Mouse (Mus musculus) kidney, adult 2 months (tissue): ENCODE results near the gene Cxcr2. TPM values are rescaled to one million over a fixed set of nuclear protein-coding genes. Genes with fewer than 3 reads are reported as not detected.

ENCODE experiments used
- DNase-seq: peaks from one replicate; pipeline ENCODE4 v3.0.0; 2021
- H3K27ac ChIP-seq: fragments of 200-500 bp; 2 replicates; pipeline ENCODE4 v1.5.1; 2012; ENCODE audit warnings: low read depth, low read length, control low read depth, inconsistent platforms; ENCODE audit not compliant: insufficient read depth
- H3K27me3 ChIP-seq: fragments of 200-500 bp; replicated peaks from 2 replicates; pipeline ENCODE4 v1.6.1; 2012; ENCODE audit warnings: mild to moderate bottlenecking, moderate library complexity, low read length, inconsistent platforms; ENCODE audit not compliant: control insufficient read depth, insufficient read depth
- H3K36me3 ChIP-seq: fragments of 200-500 bp; 2 replicates; pipeline ENCODE4 v1.6.1; 2012; ENCODE audit warnings: mild to moderate bottlenecking, moderate library complexity, low read length, inconsistent platforms; ENCODE audit not compliant: control insufficient read depth, insufficient read depth
- H3K4me1 ChIP-seq: fragments of 200-500 bp; 2 replicates; pipeline ENCODE4 v1.6.1; 2011; ENCODE audit warnings: low read length; ENCODE audit not compliant: control insufficient read depth, insufficient read depth
- H3K4me3 ChIP-seq: fragments of 200-500 bp; 2 replicates; pipeline ENCODE4 v1.5.1; 2011; ENCODE audit warnings: mild to moderate bottlenecking, low read depth, low read length, control low read depth; ENCODE audit not compliant: insufficient read depth
- CTCF ChIP-seq: fragments of 200-500 bp; conservative IDR thresholded peaks from 2 replicates; pipeline ENCODE4 v1.5.1; 2011; ENCODE audit warnings: low read depth, mild to moderate bottlenecking, control low read depth, low read length, moderate library complexity, mixed read lengths; ENCODE audit not compliant: insufficient read depth, insufficient read length
- POLR2A ChIP-seq: fragments of 200-500 bp; IDR thresholded peaks from one replicate; pipeline ENCODE4 v1.6.1; 2011; ENCODE audit warnings: low read depth, low read length, control low read depth
- WGBS: fragments of 180-500 bp; shearing (Covaris S2); methylation state at CpG from one replicate; pipeline ENCODE4 v1.1.7; 2018; 5-methylcytosine and 5-hydroxymethylcytosine counted together
- polyA plus RNA-seq: library from polyadenylated mRNA; depleted of rRNA; stranded (reverse); fragments of >200 nt; gene quantifications from 2 replicates; pipeline ENCODE4 v1.2.3, GENCODE M21; 2012; rRNA removed

Cxcr2 gene
- 0.07 and 0.55 TPM in 2 replicates for polyA plus RNA-seq

- 68% methylated on average over 8 of the region's 8 CpGs for WGBS
- no peak for TF ChIP-seq CTCF
- no peak for TF ChIP-seq POLR2A
- Histone ChIP-seq H3K27ac (no peak within 1 kb of the TSS), H3K4me3 (no peak within 1 kb of the TSS), H3K36me3 (no peaks in the 10 kb centered on the region), H3K27me3 (no peaks in the 10 kb centered on the region), H3K4me1 (no peaks in the 10 kb centered on the region)
- no peak for DNase-seq
Observed at GRCm38 (mm10) chr1:74153461-74154184, at the start of gene Cxcr2. Cxcr2 (plus strand) TSS chr1:74153989.

DNA sequence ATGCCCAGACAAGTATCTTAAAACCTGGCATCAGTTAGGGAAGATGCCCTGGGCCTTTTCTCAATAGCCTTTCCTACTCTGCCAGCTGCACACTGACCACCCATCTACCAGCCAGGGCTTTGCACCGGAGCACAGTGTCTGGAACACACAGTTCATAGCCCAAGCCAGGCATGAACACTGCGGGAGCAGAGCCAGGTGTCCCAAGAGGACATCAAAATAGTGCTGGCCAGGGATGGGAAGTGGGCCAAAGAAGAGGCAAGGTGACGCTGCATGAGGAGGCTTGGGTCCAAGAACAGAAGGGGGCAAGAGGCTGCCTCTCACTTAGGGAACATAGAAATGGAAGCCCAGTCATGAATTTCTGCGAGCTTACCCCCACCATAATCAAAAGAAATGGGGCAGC lies 48.1 kb upstream of the Cxcr2 start:
- H3K27ac ChIP-seq: no peak overlapping the region
- no peaks in the 10 kb centered on the region for H3K36me3 ChIP-seq
- no peaks in the 10 kb centered on the region for H3K27me3 ChIP-seq
- WGBS: 43% methylated on average over 4 of the region's 4 CpGs
- TF ChIP-seq CTCF: no peak
- no peak for TF ChIP-seq POLR2A
- no peak overlapping the region for H3K4me3 ChIP-seq
- peaks cover 9% of the 10 kb centered on the region for H3K4me1 ChIP-seq
- DNase-seq: peak; percentile 81

- WGBS: 73% methylated on average over 6 of the region's 6 CpGs
- Histone ChIP-seq H3K36me3 (no peaks in the 10 kb centered on the region), H3K4me3 (no peak overlapping the region), H3K4me1 (peaks cover 10% of the 10 kb centered on the region), H3K27ac (no peak overlapping the region), H3K27me3 (no peaks in the 10 kb centered on the region)
- DNase-seq: no peak
- TF ChIP-seq CTCF (no peak), POLR2A (no peak)
Observed at GRCm38 (mm10) chr1:74106214-74106613, 47.6 kb upstream of the Cxcr2 start.

- peak; percentile 77 for DNase-seq
- TF ChIP-seq CTCF (no peak), POLR2A (no peak)
- H3K4me3 ChIP-seq: no peak overlapping the region
- 30% methylated on average over 5 of the region's 5 CpGs for WGBS
- no peaks in the 10 kb centered on the region for H3K36me3 ChIP-seq
- peak overlapping the region; percentile 58; the same call in 1 of the 2 replicates for H3K27ac ChIP-seq
- H3K27me3 ChIP-seq: no peaks in the 10 kb centered on the region
- peaks cover 13% of the 10 kb centered on the region for H3K4me1 ChIP-seq
Observed at GRCm38 (mm10) chr1:74107931-74108618, 45.7 kb upstream of the Cxcr2 start.

GRCm38 (mm10) chr1:74109670-74110069 lies 44.1 kb upstream of the Cxcr2 start:
- no peak overlapping the region for H3K27ac ChIP-seq
- peaks cover 9% of the 10 kb centered on the region for H3K4me1 ChIP-seq
- H3K4me3 ChIP-seq: no peak overlapping the region
- TF ChIP-seq POLR2A: no peak
- TF ChIP-seq CTCF: no peak
- H3K27me3 ChIP-seq: no peaks in the 10 kb centered on the region
- 76% methylated on average over 2 of the region's 2 CpGs for WGBS
- DNase-seq: no peak
- no peaks in the 10 kb centered on the region for H3K36me3 ChIP-seq

GRCm38 (mm10) chr1:74110932-74111695 lies 42.7 kb upstream of the Cxcr2 start:
- peak; percentile 63 for DNase-seq
- H3K27ac ChIP-seq: peak overlapping the region; percentile 1

DNA sequence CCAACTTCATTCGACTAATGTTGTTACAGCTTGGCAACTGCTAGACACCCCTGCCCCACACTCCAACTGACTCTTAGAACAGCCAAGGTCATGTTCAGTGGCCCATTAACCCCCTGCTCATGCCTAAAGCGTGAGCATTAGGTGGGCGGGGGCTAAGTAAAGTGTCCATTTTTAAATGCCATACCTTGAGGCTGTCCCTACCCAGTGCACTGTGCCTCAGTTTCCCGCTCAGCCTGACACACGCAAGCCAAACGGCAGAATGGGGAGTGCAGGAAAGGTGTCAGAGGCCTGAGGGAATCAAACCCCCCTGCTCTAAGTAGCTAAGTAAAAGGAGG lies 42.1 kb upstream of the Cxcr2 start:
- TF ChIP-seq CTCF (no peak), POLR2A (no peak)
- Histone ChIP-seq H3K27ac (peak overlapping the region; percentile 1; the same call in 1 of the 2 replicates), H3K4me1 (peaks cover 9% of the 10 kb centered on the region), H3K36me3 (no peaks in the 10 kb centered on the region), H3K27me3 (no peaks in the 10 kb centered on the region), H3K4me3 (no peak overlapping the region)
- WGBS: 43% methylated on average over 6 of the region's 6 CpGs
- no peak for DNase-seq

More at GRCm38 (mm10) chr1:74110932-74111695, 42.7 kb upstream of the Cxcr2 start:
- Histone ChIP-seq H3K27me3 (no peaks in the 10 kb centered on the region), H3K4me1 (peaks cover 9% of the 10 kb centered on the region), H3K4me3 (no peak overlapping the region), H3K36me3 (no peaks in the 10 kb centered on the region)
- TF ChIP-seq CTCF (no peak), POLR2A (no peak)
- WGBS: 28% methylated on average over 8 of the region's 8 CpGs
